Mouse (Mus musculus) ES-Bruce4 (cell line): ENCODE results near the gene Hmmr.

Experiments used
- CTCF ChIP-seq: IDR thresholded peaks from one replicate; pipeline ENCODE4 v1.8.1; 2011; ENCODE audit warnings: low read depth, low read length
- EP300 ChIP-seq: IDR thresholded peaks from 2 replicates; pipeline ENCODE4 v1.6.1; 2011; ENCODE audit warnings: low read depth, low read length; ENCODE audit not compliant: insufficient read depth
- POLR2A ChIP-seq: IDR thresholded peaks from one replicate; pipeline ENCODE4 v1.8.1; 2011; ENCODE audit warnings: low read length; ENCODE audit not compliant: insufficient read depth

DNA sequence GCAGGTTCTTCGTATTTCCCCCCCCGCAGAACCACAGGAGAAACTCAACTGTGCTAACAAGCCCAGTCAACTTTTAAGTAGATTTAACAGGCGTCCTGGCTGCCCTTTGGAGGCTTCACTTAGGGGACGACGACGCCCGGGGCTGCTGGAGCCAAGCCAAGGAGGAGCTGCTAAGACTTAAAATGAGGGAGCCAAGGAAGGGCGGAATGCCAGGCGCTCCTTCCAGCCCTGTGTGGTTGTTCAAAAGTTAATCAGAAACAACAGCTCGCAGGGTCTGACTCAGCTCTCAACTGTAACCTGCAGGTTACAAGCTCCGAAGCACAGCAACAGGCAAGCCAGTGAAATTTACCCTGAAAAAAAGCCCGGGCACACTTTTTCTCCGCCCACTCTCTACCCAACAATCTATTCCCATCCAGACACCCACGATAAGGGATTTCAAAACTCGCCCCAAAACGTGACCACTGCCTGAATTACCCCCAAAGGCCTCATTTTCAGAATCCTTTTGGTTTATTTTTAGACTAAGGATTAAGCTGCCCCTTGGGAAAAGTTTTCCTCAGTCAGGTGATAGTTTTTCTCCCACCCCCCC lies 39.8 kb downstream of the Hmmr start:
- no peak for TF ChIP-seq CTCF
- no peak for TF ChIP-seq POLR2A
- TF ChIP-seq EP300: no peak
